Mouse (Mus musculus) erythroblast, embryonic 14.5 days (primary cell): Measurements from ENCODE around the gene B430306N03Rik. TPM values are rescaled to one million over a fixed set of nuclear protein-coding genes. Genes with fewer than 3 reads are reported as not detected.

Experiments
- H3K27me3 ChIP-seq: 2 replicates; pipeline ENCODE4 v1.6.1; 2012; ENCODE audit warnings: inconsistent platforms; ENCODE audit not compliant: control insufficient read depth
- H3K36me3 ChIP-seq: 2 replicates; pipeline ENCODE4 v1.6.1; 2012; ENCODE audit warnings: mild to moderate bottlenecking, inconsistent platforms; ENCODE audit not compliant: control insufficient read depth
- H3K4me1 ChIP-seq: 2 replicates; pipeline ENCODE4 v1.6.1; 2012; ENCODE audit warnings: inconsistent platforms; ENCODE audit not compliant: control insufficient read depth
- H3K4me3 ChIP-seq: replicated peaks from 2 replicates; pipeline ENCODE3; 2012; ENCODE audit warnings: moderate library complexity, mild to moderate bottlenecking, inconsistent platforms
- H3K9me3 ChIP-seq: 2 replicates; pipeline ENCODE4 v1.6.1; 2012; ENCODE audit warnings: low read length, inconsistent platforms, mixed read lengths; ENCODE audit not compliant: control insufficient read depth
- GATA1 ChIP-seq: IDR thresholded peaks from 2 replicates; pipeline ENCODE4 v1.6.1; 2012; ENCODE audit warnings: low read length, inconsistent platforms, mixed read lengths
- TAL1 ChIP-seq: IDR thresholded peaks from 3 replicates; pipeline ENCODE4 v1.6.1; 2012; ENCODE audit warnings: low read length, inconsistent platforms, mixed read lengths
- polyA plus RNA-seq: library from polyadenylated mRNA; stranded (reverse); fragments of >175 nt; gene quantifications from 2 replicates; pipeline ENCODE4 v1.2.3, GENCODE M21; 2012

Gene B430306N03Rik
- polyA plus RNA-seq, 1 experiment: 0.02 TPM

GRCm38 (mm10) chr17:48300199-48300598, 15.7 kb upstream of the B430306N03Rik start:
- H3K4me1 ChIP-seq: peaks cover 62% of the 10 kb centered on the region

GRCm38 (mm10) chr17:48300861-48301260, 15.1 kb upstream of the B430306N03Rik start:
- Histone ChIP-seq H3K4me1 (peaks cover 61% of the 10 kb centered on the region), H3K36me3 (peaks cover 26% of the 10 kb centered on the region), H3K4me3 (peak overlapping the region; percentile 69), H3K27me3 (no peaks in the 10 kb centered on the region), H3K9me3 (no peaks in the 10 kb centered on the region)
- TF ChIP-seq GATA1: no peak
- no peak for TF ChIP-seq TAL1

More at GRCm38 (mm10) chr17:48300199-48300598, 15.7 kb upstream of the B430306N03Rik start:
- Histone ChIP-seq H3K27me3 (no peaks in the 10 kb centered on the region), H3K9me3 (no peaks in the 10 kb centered on the region), H3K36me3 (peaks cover 26% of the 10 kb centered on the region), H3K4me3 (peak overlapping the region; percentile 69)
- TF ChIP-seq TAL1 (no peak), GATA1 (no peak)

GRCm38 (mm10) chr17:48301792-48302191, 14.1 kb upstream of the B430306N03Rik start:
- H3K9me3 ChIP-seq: no peaks in the 10 kb centered on the region
- H3K4me1 ChIP-seq: peaks cover 59% of the 10 kb centered on the region
- TF ChIP-seq GATA1 (no peak), TAL1 (no peak)
- peaks cover 35% of the 10 kb centered on the region for H3K36me3 ChIP-seq
- peak overlapping the region; percentile 69 for H3K4me3 ChIP-seq
- H3K27me3 ChIP-seq: no peaks in the 10 kb centered on the region

GRCm38 (mm10) chr17:48312124-48312523, 3.8 kb upstream of the B430306N03Rik start:
- Histone ChIP-seq H3K9me3 (no peaks in the 10 kb centered on the region), H3K27me3 (no peaks in the 10 kb centered on the region), H3K4me1 (no peaks in the 10 kb centered on the region), H3K36me3 (peaks cover 23% of the 10 kb centered on the region), H3K4me3 (no peak overlapping the region)
- no peak for TF ChIP-seq GATA1
- TF ChIP-seq TAL1: no peak

- no peaks in the 10 kb centered on the region for H3K9me3 ChIP-seq
- H3K4me3 ChIP-seq: no peak overlapping the region
- H3K27me3 ChIP-seq: no peaks in the 10 kb centered on the region
- peaks cover 13% of the 10 kb centered on the region for H3K4me1 ChIP-seq
- TF ChIP-seq TAL1 (no peak), GATA1 (no peak)
- H3K36me3 ChIP-seq: no peaks in the 10 kb centered on the region
These were observed 2.7 kb downstream of the B430306N03Rik start for GRCm38 (mm10) chr17:48318686-48319085.

GRCm38 (mm10) chr17:48321279-48321678, 5.3 kb downstream of the B430306N03Rik start:
- Histone ChIP-seq H3K36me3 (no peaks in the 10 kb centered on the region), H3K4me3 (no peak overlapping the region), H3K4me1 (peaks cover 18% of the 10 kb centered on the region), H3K9me3 (no peaks in the 10 kb centered on the region), H3K27me3 (no peaks in the 10 kb centered on the region)
- TF ChIP-seq GATA1: peak; percentile 49; the same call in 1 of the 2 replicates
- no peak for TF ChIP-seq TAL1

- H3K4me1 ChIP-seq: peaks cover 18% of the 10 kb centered on the region
- no peaks in the 10 kb centered on the region for H3K36me3 ChIP-seq
- no peak overlapping the region for H3K4me3 ChIP-seq
These were observed 7.3 kb downstream of the B430306N03Rik start for GRCm38 (mm10) chr17:48323236-48323635.

GRCm38 (mm10) chr17:48324258-48324657, 8.3 kb downstream of the B430306N03Rik start:
- TF ChIP-seq TAL1 (no peak), GATA1 (no peak)
- Histone ChIP-seq H3K9me3 (no peaks in the 10 kb centered on the region), H3K36me3 (no peaks in the 10 kb centered on the region), H3K27me3 (no peaks in the 10 kb centered on the region), H3K4me3 (no peak overlapping the region), H3K4me1 (peaks cover 18% of the 10 kb centered on the region)

More at GRCm38 (mm10) chr17:48323236-48323635, 7.3 kb downstream of the B430306N03Rik start:
- TF ChIP-seq GATA1: no peak
- TF ChIP-seq TAL1: no peak
- Histone ChIP-seq H3K9me3 (no peaks in the 10 kb centered on the region), H3K27me3 (no peaks in the 10 kb centered on the region)

GRCm38 (mm10) chr17:48325093-48325492, 9.2 kb downstream of the B430306N03Rik start:
- TF ChIP-seq TAL1 (no peak), GATA1 (no peak)
- Histone ChIP-seq H3K36me3 (no peaks in the 10 kb centered on the region), H3K27me3 (no peaks in the 10 kb centered on the region), H3K4me1 (peaks cover 21% of the 10 kb centered on the region), H3K9me3 (no peaks in the 10 kb centered on the region), H3K4me3 (no peak overlapping the region)

GRCm38 (mm10) chr17:48325638-48326037, 9.7 kb downstream of the B430306N03Rik start:
- Histone ChIP-seq H3K27me3 (no peaks in the 10 kb centered on the region), H3K9me3 (no peaks in the 10 kb centered on the region), H3K4me1 (peaks cover 21% of the 10 kb centered on the region), H3K4me3 (no peak overlapping the region), H3K36me3 (no peaks in the 10 kb centered on the region)
- no peak for TF ChIP-seq TAL1
- no peak for TF ChIP-seq GATA1
